Mouse (Mus musculus) lung, postnatal 36 days (tissue): Measurements from ENCODE around the gene Hmx1.

Source experiments
- DNase-seq: peaks from one replicate; pipeline ENCODE4 v3.0.0; 2022; ENCODE audit warnings: mixed read lengths

The Hmx1 gene

DNA sequence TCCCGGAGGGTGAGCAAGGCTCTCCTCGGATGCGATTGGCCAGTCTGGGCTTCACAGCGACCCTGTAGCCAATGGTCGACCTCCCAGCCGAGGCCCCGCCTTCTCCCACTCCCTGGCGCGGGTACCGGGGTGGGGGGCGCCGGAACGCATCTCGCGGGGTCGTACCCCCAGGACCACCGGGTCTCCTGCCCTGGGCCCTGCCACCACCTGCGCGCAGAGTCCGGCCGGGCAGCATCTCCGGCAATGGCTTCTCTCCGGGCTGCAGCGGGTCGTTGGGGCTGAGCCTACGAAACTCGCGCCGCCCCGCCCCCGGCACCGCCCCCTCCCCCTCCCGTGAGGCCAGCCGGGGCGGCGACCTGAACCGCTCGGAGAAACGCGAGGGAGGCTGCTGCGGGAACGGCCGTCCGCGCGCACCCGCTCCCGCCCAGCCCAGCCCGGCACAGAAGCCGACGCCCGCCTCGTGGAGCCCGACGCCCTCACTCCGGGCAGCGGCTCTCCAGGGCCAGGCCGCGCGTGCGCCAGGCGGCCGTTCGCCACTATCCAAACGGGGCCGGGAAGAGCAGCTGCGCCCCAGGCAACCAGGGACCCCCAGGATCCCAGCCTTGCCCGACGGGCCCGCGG, at the start of gene Hmx1:
Gene Hmx1 (plus strand): TSS at position 618 of the 621 bp plus-strand sequence.
- DNase-seq: no peak

DNA sequence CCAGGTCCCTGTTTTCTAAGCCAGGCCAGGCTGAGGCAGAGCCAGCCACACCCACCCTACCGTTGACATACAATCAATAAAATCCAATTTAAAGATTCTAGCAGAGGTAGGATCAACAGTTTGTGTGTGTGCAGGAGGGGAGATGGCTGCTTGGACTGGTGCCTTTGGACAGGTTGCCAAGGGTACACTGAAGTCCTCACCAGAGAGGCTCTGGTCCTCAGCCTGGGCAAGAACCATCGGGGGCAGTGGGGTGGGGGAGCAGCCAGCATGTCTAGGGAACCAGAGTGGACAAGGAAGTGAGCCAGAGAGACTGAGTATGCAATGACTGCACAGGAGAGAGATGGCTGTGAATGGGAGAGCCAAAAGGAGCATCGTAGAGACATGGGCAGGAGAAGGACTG, 43.8 kb upstream of the Hmx1 start:
- no peak for DNase-seq

DNA sequence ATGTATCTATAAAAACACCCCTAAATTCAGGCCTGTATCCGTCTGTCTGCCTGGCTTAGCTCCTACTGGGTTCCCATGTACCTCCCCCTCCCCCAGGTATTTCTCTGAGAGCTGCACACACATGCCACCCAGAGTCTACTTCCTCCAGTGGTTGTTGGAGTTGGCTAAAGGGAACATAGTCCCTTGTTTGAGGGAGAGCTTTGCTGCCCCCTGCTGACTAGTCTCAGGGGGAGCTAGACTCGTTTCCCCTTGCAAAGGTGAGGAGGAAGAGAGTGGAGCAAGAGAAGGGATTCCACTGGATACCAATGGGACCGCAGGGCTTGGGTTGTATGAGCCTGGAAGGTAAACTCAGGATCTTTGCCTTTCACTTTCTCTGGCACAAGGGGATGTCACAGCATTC, 40.1 kb upstream of the Hmx1 start:
- DNase-seq: peak; percentile 67

DNA sequence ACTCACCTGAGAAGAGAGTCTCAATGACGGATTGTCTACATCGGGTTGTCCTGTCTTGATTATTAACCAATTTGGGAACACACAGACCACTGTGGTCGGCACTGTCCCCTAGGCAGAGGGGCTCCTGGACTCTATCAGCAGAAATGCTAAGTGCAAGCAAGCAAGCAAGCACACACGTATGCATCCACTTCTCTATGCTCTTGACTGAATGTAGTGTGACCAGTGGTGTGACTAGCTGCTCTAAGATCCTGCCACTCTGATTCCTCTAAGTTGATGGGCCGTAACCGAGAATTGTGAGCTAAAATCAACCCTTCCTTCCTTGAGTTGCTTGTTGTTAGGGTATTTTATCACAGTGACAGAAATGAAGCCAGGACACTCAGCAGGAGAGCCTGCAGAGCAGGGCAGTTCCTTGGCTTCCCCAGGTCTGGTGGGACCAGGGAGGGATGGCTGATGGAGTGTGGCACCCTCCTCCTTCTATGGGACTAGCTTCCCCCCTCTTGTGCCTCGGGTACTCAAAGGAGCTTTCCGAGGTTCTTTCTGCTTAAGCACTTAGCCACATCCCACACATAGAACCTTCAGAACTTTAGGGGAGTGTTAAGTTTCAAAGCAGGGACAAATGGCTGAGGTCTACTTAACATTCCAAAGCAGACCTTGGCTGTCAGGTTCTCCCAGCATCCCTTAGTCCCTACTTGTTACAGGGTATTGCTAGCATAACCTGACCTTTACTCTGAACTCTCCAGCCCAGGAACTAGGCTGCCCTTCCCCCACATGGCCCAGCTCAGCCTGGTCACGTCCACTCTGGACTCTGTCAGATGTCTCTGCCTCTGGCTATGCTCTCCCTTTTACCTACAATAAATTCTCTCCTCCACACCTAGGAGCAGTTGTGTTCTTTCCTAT, 31.1 kb upstream of the Hmx1 start:
- DNase-seq: peak; percentile 22

DNA sequence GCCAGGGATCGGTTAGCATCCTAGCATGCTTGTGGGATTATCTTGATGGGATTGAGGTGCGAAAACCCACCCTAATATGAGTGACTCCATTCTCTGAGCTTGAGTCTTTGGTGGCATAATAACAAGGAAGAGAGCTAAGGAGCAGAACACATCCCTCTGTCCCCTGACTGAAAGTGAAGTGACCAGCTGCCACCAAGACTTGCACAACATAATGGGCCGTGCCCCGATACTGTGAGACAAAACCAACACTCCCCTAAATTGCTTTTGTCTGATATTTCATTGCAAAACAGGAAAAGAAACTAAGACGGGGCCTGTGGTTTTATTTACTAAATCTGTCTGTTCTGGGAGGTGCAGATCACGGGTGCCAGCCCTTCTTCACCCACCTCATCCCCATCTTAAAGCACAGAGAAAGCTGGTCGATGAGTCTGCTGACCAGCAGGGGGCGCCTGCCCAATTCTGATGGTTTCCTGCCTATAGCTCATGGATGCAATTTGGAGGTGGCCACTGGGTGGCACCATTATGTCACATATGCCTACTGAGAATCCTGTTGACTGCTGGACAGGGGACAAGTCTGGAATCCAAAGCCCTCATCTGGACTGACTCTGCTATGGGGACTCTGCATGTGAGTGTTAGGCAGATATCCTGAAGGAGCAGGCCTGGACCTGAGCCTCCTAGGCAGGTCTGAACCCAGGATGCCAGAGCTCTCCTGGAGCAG, 27.2 kb upstream of the Hmx1 start:
- DNase-seq: peak; percentile 98

DNA sequence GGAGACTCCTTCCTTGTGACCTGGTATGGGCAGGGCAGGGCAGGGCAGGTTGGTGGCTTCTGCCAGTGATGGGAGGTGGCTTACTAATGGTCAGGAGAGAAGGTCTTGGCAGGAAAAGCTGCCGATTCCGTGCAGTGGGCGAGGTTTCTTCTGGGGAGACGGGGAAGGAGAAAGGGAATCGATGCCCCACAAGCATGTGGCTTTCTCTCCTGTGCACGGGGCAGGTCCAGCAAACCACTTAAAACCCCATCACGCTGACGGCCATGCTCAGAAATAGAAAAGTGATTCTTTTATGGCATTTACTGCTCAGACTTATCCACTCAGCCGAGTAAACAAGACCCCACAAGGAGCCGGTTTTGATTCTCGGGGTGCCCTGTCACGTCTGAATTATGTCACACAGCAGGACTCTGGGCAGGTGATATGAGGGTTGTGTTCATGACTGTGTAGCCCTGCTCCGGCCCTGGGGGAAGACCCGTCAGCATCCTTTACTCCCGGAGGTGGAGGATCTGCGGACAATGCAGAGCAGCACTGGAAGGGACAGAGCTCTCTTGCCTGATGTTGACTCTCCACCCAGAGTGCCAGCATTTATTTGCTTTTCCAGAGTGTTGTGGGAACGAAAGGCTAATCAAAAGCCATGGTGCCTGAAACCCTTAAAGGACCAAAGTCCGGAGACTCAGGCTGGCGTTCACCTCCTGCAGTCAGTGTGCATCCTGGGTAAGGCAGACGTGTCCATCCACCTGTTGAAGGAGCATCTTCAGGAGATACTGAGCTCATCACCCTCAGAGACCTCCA, 22.5 kb upstream of the Hmx1 start:
- DNase-seq: no peak

DNA sequence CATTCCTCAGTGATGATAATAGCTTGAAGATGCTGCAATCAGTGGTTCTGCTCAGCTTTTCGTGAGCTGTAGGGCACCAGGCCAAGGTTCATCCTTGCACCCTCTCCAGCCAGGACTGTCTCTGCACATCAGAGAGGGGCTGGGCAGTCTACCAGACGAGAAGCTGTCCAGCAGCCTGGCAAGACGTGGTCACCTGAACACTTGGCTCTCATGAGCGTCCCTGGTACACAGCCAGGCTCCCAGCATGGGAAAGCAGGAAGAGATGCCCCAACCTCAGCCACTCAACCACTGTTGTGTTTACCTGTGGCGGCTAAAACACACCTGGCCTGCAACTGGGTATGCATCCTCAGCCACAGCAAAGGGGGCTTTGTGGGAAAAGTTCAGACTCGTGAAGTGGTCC, 20.0 kb upstream of the Hmx1 start:
- DNase-seq: no peak

DNA sequence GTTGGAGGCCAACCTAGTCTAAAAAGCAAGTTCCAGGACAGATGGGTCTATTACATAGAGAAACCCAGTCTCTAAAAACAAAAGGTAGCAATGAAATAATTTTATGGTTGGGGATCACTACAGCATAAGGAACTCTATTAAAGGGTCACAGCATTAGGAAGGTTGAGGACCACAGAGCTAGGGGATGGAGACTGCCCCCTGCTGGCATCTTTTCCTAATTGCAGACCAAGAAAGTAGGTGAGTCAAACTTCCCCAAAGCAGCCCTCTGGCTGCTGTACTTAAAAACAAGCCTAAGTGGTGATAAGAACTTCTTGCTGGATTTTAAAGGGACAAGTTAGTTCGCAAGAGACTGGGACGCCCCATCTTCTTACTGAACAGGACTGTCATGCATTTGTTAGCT, 9.8 kb upstream of the Hmx1 start:
- no peak for DNase-seq

DNA sequence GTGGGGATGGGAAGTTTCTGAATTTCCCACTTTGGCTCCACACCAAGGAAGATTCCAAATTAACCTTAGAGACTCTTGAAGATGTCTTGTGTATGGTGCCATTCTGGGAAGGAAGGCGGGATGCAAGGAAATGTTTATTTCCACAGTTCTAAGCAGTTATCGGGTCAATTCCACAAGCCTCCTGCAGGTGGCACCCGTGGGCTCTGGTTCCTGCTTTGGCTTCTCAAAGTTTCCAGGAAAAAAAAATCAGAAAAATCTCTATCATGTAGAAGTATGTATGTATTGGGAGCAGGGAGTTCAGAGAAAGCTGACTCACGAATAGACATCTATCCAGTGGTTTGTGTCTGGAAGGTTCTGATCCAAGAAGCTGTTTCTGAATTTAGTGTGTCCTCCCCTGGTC, 9.1 kb upstream of the Hmx1 start:
- DNase-seq: peak; percentile 54

DNA sequence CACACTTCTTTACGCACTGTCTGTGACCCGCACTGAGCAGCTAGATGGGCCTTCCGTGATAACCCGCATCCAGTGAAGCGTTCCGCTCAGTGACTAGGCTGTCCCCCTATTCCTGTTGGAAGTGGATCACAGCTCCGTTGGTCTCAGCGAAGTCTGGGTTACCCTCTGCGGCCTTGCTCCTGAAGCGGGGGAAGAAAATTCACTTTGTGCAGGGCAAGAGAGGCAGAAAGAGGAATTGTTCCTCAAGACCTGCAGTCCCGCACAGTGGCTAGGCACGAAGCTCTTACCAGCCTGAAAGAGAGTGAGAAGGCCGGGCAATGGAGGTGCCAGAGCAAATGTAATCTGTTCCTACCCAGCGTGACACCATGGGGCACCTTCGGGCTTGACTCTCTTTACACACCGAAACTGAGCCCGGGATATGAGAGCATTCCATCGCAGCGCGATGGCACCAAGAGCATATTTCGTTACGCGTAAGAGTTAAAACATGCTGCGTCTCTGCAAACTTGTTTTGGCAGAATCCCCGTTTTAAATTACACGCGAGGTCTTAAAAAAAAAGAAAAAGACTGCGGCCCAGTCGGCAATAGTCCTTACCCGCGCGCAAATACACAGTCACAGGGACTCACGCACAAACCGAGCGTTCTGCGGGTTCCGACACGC, 946 bp upstream of the Hmx1 start:
- no peak for DNase-seq

DNA sequence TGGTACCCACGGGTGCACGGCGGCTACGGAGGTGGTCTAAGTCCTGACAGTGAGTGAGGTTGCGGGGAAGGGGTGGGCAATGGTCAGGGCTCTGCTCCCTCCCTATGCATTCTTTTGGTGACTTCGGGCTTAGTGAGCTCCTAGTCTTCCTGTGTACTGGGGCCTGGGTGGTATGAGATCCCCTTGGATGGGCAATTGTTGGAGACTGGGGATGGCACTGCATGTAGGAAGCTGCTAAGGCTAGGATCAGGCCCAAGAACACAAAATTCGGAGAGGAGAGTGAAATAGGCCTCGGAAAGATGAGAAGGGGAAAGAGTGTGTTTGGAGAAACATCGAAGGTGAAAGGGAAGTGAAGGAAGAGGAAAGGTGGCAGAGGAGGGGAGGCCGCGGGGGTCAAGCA, 533 bp downstream of the Hmx1 start:
- no peak for DNase-seq

DNA sequence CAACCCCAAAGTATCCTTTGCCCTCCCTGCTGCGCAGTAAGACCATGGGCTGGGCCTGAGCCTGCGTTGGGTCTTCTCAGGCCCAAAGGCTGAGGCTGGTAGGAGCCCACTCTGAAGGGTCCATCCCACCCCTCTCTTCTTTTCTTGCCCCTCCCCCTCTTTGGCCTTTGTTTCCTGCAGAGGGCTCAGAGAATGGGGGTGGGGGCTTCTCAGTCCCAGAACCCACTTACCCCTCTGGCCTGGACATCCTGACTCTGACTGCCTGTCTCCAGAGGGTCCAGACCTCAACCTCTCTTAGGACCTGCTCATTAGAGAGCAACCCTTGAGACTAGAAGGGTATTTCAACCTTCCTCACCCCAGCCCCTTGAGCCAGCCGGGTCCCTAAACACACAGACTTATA, 1.0 kb downstream of the Hmx1 start:
- DNase-seq: no peak

DNA sequence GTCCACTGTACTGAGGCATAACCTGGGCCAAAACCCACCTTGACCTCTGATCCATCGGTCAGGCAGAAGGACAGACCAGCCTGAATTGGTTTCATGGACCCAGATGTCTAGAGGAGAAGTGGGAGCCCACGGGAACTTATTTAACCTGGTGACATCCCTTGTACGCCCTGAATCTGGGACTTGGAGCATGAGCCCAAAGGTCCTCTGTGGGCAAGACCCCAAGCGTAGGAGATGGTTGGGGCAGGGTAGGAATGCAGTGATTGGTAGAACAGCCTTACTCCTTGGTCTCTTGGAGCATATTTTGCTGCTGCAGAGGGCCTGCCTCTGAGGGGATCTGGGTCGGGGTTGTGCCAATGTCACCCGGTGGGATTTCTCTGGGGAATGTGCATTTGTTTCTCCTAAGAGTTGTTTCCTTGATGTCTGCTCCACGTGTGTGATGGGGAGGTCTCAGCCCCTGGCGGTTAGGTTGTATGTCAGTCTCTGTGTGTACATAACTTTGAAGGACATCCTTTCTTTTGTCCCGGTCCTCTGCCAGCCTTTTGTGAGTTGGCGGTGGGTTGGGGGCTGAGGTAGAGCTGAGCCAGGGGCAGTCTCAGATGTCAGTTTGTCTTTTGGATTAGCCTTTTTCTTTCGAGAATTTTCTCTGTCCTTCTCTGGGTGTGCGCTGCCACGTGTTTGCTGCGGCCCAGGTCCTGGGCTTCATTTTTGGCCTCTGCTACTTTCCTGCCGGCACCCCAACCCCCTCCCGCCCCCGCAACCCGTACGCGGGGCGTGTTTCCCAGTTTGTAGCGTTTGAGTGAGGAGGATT, 2.1 kb downstream of the Hmx1 start:
- no peak for DNase-seq

DNA sequence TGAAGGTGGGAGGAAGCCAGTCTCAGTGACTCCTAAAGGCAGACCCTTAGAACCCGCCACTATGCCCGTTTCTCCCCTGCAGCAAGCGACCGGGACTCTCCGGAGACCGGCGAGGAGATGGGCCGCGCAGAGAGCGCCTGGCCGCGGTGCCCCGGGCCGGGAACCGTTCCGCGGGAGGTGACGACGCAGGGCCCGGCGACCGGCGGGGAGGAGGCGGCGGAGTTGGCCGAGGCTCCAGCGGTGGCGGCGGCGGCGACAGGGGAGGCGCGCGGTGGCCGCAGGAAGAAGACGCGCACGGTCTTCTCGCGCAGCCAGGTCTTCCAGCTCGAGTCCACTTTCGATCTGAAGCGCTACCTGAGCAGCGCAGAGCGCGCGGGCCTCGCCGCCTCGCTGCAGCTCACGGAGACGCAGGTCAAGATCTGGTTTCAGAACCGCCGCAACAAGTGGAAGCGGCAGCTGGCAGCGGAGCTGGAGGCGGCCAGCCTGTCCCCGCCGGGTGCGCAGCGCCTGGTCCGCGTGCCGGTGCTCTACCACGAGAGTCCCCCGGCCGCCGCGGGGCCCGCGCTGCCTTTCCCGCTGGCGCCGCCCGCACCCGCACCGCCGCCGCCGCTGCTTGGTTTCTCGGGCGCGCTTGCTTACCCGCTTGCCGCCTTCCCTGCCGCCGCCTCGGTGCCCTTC, 2.9 kb downstream of the Hmx1 start:
- no peak for DNase-seq

DNA sequence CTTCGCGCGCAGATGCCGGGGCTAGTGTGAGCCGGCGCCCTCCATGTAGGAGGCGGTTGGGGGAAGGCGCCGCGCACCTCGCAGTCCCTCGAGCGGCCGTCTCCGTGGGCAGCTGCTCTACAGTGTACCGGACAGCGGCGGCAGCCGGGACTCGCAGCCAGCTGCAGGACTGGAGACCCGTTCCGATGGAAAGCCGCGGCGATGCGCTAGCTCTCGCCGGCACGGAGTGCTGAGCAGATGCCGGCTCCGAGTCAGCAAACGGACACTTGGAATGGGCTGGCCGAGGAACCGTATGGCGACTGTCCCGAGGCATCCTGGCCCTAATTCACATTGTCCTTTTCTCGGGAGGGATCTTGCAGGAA, 3.4 kb downstream of the Hmx1 start:
- DNase-seq: no peak

DNA sequence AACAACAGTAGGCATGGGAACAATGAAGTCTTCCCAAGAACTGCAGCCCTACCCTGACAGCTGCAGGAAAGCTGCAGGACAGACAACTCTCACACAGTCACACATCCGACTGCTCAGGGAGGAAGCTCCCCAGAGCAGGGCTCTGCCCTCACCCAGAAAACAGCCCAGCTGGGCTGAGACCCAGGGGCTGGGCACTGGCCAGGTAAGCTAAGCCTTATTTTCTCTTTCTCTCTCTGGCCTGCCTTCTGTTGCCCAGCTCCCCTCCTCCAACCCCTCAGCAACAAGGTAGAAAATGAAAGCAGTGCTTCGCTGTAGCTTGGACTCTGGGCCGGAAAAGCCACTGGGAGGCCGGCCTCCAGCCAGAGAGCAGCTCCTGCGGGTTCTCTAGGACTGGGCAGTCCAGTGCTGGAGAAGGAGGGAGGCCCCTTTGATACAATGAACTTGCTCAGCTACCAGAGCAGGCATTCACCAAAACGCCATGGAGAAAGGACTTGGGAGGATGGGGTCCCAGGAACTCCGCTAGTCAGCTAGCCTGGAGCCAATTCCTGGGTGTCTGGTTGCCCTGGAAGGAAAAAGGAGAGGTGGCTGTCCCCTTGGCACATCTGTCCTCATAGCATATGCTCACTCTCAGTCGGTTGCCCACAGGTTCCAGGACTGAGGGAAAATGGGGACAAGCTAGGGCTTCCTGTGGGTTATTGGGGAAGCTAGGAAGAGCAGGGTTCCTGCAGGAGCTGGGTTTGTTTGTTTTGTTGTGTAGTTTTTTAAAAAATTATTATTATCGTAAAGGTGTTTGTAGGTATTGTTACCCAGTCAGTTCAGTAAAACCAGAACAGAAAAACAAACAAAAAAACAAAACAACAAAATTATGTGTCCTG, 6.9 kb downstream of the Hmx1 start:
- DNase-seq: no peak

DNA sequence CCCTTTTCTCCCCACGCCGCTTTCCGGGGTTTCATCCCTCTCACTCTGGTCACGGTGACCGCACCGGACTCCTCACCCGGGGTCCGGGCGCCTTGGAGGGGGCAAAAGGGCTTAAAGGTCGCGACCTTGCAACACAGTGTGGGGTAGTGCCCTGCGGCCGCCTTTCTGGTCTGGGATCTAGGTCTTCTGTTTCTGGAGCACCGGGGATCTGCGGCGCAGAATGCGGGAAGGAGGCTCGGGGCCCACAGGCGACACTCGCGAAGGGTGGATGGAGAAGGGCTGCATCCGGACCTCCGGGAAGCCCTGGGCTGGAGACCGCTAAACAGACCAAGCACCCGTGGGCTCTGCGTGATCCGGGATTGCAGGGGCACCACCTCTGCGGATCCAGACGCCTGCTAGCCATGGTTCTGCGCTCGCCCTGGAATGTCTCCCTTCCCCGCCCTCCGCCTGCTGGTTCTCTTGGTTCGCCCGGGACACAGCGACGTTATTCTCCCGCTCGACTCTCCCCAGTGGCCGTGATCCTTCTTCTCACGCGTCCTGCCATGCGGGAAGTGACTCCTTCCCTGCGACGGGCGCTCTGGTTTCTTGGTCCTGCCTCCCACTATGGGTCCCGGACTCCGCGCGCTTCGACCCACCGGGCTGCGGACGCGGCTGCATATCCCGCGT, 8.2 kb downstream of the Hmx1 start:
- no peak for DNase-seq

DNA sequence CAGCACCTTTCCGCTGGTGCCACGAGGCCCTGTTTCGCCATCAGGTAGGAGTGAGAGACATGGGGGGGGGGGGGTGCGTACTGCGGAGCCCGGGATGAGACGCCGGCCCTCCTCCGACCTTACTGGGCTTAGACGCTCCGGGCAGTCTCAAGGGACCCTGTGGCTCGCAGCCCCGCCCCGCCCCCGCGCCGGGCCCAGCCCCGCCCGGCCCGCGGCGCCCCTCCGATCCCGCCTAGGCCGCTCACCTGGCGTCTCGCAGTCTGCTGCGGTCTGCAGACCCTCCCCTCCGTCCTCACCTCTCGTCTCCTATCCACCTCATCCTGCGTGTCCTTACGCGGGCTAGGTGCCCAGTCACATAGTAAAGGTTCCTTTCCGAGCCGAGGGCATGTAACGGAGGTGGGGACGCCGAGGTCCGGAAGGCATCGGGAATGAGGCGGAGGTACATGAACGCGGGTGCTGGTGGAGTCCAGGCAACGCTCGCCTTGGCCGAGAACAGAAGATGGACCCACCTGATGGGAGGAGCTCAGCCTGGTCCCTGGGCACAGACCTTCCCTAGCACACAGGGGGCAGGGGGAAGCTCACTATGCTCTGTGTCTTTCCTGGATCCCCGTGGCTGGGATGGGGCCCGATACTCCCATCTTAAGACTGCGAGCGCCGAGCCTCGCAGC, 8.9 kb downstream of the Hmx1 start:
- DNase-seq: no peak
